Mouse (Mus musculus): Measurements from ENCODE around the gene Pqbp1. TPM values are rescaled to one million over a fixed set of nuclear protein-coding genes. Genes with fewer than 3 reads are reported as not detected.

Gene Pqbp1
- polyA plus RNA-seq (2016; fragmentation: Nextera tagmentation; extraction: Ambion mirVana), result 147 and 162 TPM in 2 replicates

GRCm38 (mm10) chrX:7898880-7899874, at the start of gene Pqbp1, which contains the start of gene Timm17b:
TSS of gene Pqbp1 (minus strand) at chrX:7899269.
TSS of gene Timm17b (plus strand) at chrX:7899357.
- peak; percentile 97 for ATAC-seq (ENCODE audit: insufficient number of reproducible peaks, insufficient read depth, low FRiP score, low TSS enrichment)
- 14% methylated on average over 62 of the region's 62 CpGs for WGBS
- Histone ChIP-seq H3K4me2 (replicated peaks) (peak within 1 kb of the TSS; percentile 53), H3K4me3 (peak within 1 kb of the TSS; percentile 52), H3K27me3 (no peaks in the 10 kb centered on the region), H3K36me3 (peaks cover 4% of the 10 kb centered on the region; the same call in 1 of the 2 replicates), H3K9me3 (no peaks in the 10 kb centered on the region), H3K9ac (peak within 1 kb of the TSS; percentile 62), H3K27ac (peak within 1 kb of the TSS; percentile 83), H3K4me1 (peaks cover 4% of the 10 kb centered on the region; the same call in 1 of the 2 replicates)

GRCm38 (mm10) chrX:7947900-7948492, 48.9 kb upstream of the Pqbp1 start:
- Histone ChIP-seq H3K4me1 (peaks cover 3% of the 10 kb centered on the region; the same call in 1 of the 2 replicates), H3K36me3 (0 out of 2 replicates have a peak, but pooled peaks cover 4% of the 10 kb centered on the region), H3K4me3 (peak overlapping the region; percentile 40), H3K27ac (no peak overlapping the region), H3K9ac (no peak overlapping the region), H3K4me2 (replicated peaks) (peak overlapping the region; percentile 43), H3K9me3 (no peaks in the 10 kb centered on the region), H3K27me3 (no peaks in the 10 kb centered on the region)
- 16% methylated on average over 38 of the region's 38 CpGs for WGBS
- ATAC-seq (ENCODE audit: insufficient number of reproducible peaks, insufficient read depth, low FRiP score, low TSS enrichment), result peak; percentile 98

- peak; percentile 44 for ATAC-seq (ENCODE audit: insufficient number of reproducible peaks, insufficient read depth, low FRiP score, low TSS enrichment)
- H3K9ac ChIP-seq, result peak within 1 kb of the TSS; percentile 52
- 0 out of 2 replicates have a peak, but pooled peaks cover 4% of the 10 kb centered on the region for H3K36me3 ChIP-seq
- H3K27ac ChIP-seq, result 0 out of 2 replicates have a peak within 1 kb of the TSS, but pooled peaks have one; percentile 8
- WGBS, result 15% methylated on average over 36 of the region's 37 CpGs
- no peaks in the 10 kb centered on the region for H3K27me3 ChIP-seq
- H3K4me2 ChIP-seq (replicated peaks), result peak within 1 kb of the TSS; percentile 54
- peak within 1 kb of the TSS; percentile 40 for H3K4me3 ChIP-seq
- H3K4me1 ChIP-seq, result peaks cover 3% of the 10 kb centered on the region; the same call in 1 of the 2 replicates
- no peaks in the 10 kb centered on the region for H3K9me3 ChIP-seq
These were observed 48.2 kb upstream of the Pqbp1 start, which contains the start of gene Hdac6 for GRCm38 (mm10) chrX:7947108-7947899. TSS of gene Hdac6 (minus strand) at chrX:7947889.

GRCm38 (mm10) chrX:7945618-7946017, 46.5 kb upstream of the Pqbp1 start:
- Histone ChIP-seq H3K4me1 (peaks cover 3% of the 10 kb centered on the region; the same call in 1 of the 2 replicates), H3K27me3 (no peaks in the 10 kb centered on the region), H3K36me3 (peaks cover 10% of the 10 kb centered on the region; the same call in 1 of the 2 replicates), H3K9me3 (no peaks in the 10 kb centered on the region), H3K9ac (no peak overlapping the region), H3K4me2 (replicated peaks) (no peak overlapping the region), H3K4me3 (no peak overlapping the region), H3K27ac (no peak overlapping the region)
- ATAC-seq (ENCODE audit: insufficient number of reproducible peaks, insufficient read depth, low FRiP score, low TSS enrichment), result no peak
- 71% methylated on average over 8 of the region's 8 CpGs for WGBS

GRCm38 (mm10) chrX:7937667-7938066, 38.6 kb upstream of the Pqbp1 start:
- Histone ChIP-seq H3K36me3 (peaks cover 42% of the 10 kb centered on the region), H3K4me2 (replicated peaks) (no peak overlapping the region)
- 86% methylated on average over 6 of the region's 6 CpGs for WGBS

GRCm38 (mm10) chrX:7936874-7937273, 37.8 kb upstream of the Pqbp1 start:
- ATAC-seq (ENCODE audit: insufficient number of reproducible peaks, insufficient read depth, low FRiP score, low TSS enrichment), result no peak
- H3K36me3 ChIP-seq, result peaks cover 40% of the 10 kb centered on the region

More at GRCm38 (mm10) chrX:7937667-7938066, 38.6 kb upstream of the Pqbp1 start:
- no peak overlapping the region for H3K27ac ChIP-seq
- no peaks in the 10 kb centered on the region for H3K9me3 ChIP-seq
- ATAC-seq (ENCODE audit: insufficient number of reproducible peaks, insufficient read depth, low FRiP score, low TSS enrichment), result no peak
- no peak overlapping the region for H3K9ac ChIP-seq
- H3K4me3 ChIP-seq, result no peak overlapping the region
- H3K4me1 ChIP-seq, result no peaks in the 10 kb centered on the region
- no peaks in the 10 kb centered on the region for H3K27me3 ChIP-seq

GRCm38 (mm10) chrX:7928270-7928790, 29.3 kb upstream of the Pqbp1 start, which contains the start of gene Eras:
TSS of gene Eras (minus strand) at chrX:7928607.
- 17% methylated on average over 19 of the region's 19 CpGs for WGBS
- Histone ChIP-seq H3K4me3 (no peak within 1 kb of the TSS), H3K4me2 (replicated peaks) (no peak within 1 kb of the TSS), H3K27me3 (peaks cover 40% of the 10 kb centered on the region), H3K27ac (no peak within 1 kb of the TSS), H3K9ac (no peak within 1 kb of the TSS), H3K9me3 (peaks cover 3% of the 10 kb centered on the region; the same call in 1 of the 2 replicates), H3K4me1 (no peaks in the 10 kb centered on the region), H3K36me3 (peaks cover 16% of the 10 kb centered on the region; the same call in 1 of the 2 replicates)
- ATAC-seq (ENCODE audit: insufficient number of reproducible peaks, insufficient read depth, low FRiP score, low TSS enrichment), result no peak

More at GRCm38 (mm10) chrX:7936874-7937273, 37.8 kb upstream of the Pqbp1 start:
- H3K9ac ChIP-seq, result no peak overlapping the region
- H3K27ac ChIP-seq, result no peak overlapping the region
- H3K4me3 ChIP-seq, result no peak overlapping the region
- WGBS, result 54% methylated on average over 11 of the region's 11 CpGs
- H3K4me1 ChIP-seq, result no peaks in the 10 kb centered on the region
- H3K4me2 ChIP-seq (replicated peaks), result no peak overlapping the region
- no peaks in the 10 kb centered on the region for H3K27me3 ChIP-seq
- no peaks in the 10 kb centered on the region for H3K9me3 ChIP-seq

GRCm38 (mm10) chrX:7927116-7927515, 28.0 kb upstream of the Pqbp1 start:
- H3K27me3 ChIP-seq, result peaks cover 52% of the 10 kb centered on the region
- ATAC-seq (ENCODE audit: insufficient number of reproducible peaks, insufficient read depth, low FRiP score, low TSS enrichment), result no peak
- H3K36me3 ChIP-seq, result peaks cover 12% of the 10 kb centered on the region; the same call in 1 of the 2 replicates
- no peak overlapping the region for H3K4me2 ChIP-seq (replicated peaks)
- H3K9me3 ChIP-seq, result peaks cover 3% of the 10 kb centered on the region; the same call in 1 of the 2 replicates
- 37% methylated on average over 10 of the region's 10 CpGs for WGBS
- no peak overlapping the region for H3K4me3 ChIP-seq
- H3K27ac ChIP-seq, result no peak overlapping the region
- H3K4me1 ChIP-seq, result no peaks in the 10 kb centered on the region
- no peak overlapping the region for H3K9ac ChIP-seq

- Histone ChIP-seq H3K9ac (no peak overlapping the region), H3K27me3 (peaks cover 59% of the 10 kb centered on the region), H3K4me3 (no peak overlapping the region), H3K4me2 (replicated peaks) (no peak overlapping the region), H3K36me3 (peaks cover 8% of the 10 kb centered on the region; the same call in 1 of the 2 replicates), H3K27ac (no peak overlapping the region), H3K9me3 (peaks cover 3% of the 10 kb centered on the region; the same call in 1 of the 2 replicates), H3K4me1 (no peaks in the 10 kb centered on the region)
- 75% methylated on average over 6 of the region's 6 CpGs for WGBS
- no peak for ATAC-seq (ENCODE audit: insufficient number of reproducible peaks, insufficient read depth, low FRiP score, low TSS enrichment)
These were observed 27.2 kb upstream of the Pqbp1 start for GRCm38 (mm10) chrX:7926266-7926665.

GRCm38 (mm10) chrX:7922032-7922431, 23.0 kb upstream of the Pqbp1 start:
- ATAC-seq (ENCODE audit: insufficient number of reproducible peaks, insufficient read depth, low FRiP score, low TSS enrichment), result no peak
- WGBS, result 15% methylated on average over 48 of the region's 48 CpGs
- Histone ChIP-seq H3K36me3 (no peaks in the 10 kb centered on the region), H3K4me1 (no peaks in the 10 kb centered on the region), H3K9me3 (no peaks in the 10 kb centered on the region), H3K27ac (no peak overlapping the region), H3K27me3 (peaks cover 64% of the 10 kb centered on the region), H3K9ac (no peak overlapping the region), H3K4me3 (peak overlapping the region; percentile 21), H3K4me2 (replicated peaks) (peak overlapping the region; percentile 36)

All from embryonic facial prominence, embryonic 12.5 days (tissue).